Mouse (Mus musculus) cerebellum, adult 11 months (tissue): ENCODE results near the gene Car5a.

Experiments
- DNase-seq: peaks from one replicate; pipeline ENCODE4 v3.0.0; 2022

The Car5a gene

DNA sequence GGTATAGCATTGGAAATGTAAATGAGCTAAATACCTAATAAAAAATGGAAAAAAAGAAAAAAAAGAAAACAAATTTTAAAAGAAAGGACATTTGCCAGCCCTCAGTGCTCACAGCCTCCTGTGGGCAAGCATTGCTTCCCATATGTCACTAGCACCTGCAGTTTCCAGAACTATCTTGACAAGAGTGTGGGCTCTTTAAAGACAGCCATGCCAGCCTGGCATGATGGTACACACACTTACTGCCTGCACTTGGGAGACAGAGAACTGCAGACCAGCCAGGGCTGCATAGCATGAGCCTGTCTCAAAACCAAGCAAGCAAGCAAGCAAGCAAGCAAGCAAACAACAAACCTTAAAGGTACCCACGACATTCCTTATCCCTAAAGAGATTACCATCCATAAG is 39.3 kb downstream of the Car5a start:
- DNase-seq = no peak

DNA sequence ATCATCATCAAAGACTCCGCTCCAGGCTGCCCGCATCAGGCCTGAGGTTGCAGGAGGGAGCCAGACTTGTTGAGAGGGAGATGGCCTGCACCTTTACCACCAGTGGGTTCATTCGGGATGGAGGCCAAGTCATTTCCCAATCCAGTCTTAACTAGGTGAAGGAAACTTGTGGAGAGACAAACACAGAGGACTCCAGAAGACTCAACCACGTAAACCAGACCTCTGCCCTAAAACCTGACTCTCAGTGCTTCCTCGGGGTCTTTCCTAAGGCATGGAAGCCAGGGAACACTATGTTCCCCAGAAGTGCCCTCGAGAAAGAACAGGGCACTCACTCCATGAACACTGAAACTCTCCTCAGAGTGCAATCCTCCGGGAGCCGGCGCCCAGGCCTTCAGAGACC is 39.7 kb downstream of the Car5a start:
- no peak for DNase-seq

DNA sequence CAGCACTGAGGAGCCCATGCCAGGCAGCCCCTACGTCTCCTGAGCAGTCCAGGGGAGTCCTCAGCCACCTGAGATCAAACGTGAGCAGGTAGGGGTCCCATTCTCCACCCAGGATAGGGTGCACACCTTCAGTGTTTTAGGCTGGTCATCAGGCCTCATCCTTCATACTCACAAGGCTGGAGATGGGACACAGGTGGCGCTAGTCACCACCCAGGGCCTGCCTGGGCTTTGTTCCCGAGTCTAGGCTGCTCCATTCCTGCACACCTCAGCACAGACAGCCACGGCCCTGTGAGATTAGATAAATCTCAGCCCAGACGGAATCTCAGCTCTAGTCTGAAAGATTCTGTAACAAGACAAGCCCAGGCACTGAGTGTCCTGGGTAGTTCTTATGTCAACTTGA is 40.7 kb downstream of the Car5a start:
- peak; percentile 63 for DNase-seq

DNA sequence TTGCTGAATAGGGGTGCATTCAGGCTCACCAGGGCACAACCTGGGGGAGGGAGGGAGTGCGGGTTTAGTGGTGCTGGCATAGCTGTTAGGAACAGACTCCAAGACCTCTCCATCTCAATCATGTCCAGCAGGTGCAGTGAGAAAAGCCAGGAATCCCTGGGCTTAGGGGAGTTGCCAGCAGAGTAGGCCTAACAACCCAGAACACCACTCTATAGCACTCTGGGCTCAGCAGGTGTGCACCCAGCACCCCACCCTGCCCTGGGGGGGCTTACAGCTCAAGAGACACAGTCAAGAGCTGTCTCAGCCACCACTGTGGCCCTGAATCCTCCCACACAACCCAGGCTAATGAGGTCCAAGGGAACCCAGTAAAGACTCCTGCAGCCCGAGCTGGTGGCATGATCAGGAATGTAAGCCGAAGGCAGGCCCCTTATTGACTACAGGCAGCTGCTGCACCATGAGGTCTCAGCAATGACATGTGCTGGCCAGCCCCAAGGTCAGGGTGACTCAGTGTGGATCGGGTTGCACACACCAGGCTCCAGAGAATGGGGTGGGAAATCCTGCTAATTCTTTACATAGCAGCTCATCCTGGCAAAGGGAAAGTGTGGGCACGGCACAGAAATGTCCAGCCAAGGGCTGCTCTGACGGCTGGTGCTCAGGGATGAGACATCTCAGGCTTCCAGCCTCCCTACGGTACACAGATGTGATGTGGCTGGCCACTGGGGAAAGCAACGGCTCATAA is 43.0 kb downstream of the Car5a start:
- DNase-seq = no peak

DNA sequence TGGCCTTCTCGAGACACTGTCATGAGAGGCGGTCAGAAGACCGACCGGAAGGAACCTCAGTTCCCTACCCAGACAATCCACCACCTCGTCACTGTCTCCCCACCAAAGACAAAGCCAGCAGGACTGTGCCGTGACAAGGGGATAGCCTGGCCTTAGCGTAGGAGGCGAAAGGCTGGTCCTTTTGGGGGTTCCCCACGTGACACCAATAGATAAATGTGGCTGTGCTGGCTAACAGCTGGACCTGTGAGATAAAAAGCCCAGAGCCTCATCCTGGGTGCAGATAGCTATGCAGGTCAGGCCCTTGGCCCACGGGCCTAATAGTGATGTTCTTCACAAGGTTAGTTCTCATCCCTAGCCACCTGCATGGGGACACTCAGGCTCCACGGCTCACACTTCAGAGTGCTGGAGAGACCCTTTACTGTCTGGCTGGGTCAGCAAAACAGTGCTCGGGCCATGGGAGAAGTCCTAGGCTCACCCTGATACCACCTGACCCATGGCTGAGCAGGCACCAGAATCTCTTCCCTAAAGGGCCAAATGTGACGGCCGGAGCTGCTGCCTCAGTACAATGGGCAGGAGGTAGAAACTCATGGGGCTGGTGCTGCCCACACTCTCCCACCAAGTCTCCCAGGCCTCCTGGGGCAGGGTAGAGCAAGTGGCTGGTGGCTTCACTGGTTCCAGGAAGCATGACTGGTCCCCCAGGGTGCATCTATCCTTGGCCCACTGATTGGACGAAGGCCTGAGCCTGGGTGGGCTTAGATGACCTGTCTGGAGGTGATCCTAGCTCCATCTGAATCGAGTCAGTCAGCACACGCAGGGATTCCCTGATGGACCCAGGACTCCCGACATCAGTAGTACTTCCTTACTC is 45.3 kb downstream of the Car5a start:
- DNase-seq = no peak

DNA sequence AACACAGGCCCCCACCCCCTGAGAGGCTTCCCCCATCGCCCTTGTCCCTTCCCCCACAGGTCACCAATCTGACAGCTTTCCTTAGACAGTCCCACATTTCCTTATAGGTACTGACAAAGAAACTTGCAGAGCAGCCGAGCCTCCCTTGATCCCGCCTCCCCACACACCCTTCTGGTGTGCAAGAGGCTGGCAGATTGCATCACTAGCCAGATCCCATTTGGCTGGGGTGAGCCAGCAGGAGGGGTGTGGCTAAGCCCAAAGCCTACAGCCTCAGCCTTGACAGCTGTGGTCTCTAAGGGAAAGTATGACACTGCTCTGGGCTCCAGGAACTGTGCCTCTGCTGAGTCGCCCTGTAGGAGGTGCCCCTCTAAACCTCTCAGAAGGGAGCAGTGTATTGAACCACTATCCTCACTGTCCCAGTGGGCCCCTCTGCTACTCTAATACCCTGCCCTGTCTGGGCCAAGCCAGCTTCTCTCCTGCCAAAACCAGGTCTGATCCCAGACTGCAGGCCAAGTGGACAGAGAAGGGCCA is 46.2 kb downstream of the Car5a start:
- peak; percentile 51 for DNase-seq

DNA sequence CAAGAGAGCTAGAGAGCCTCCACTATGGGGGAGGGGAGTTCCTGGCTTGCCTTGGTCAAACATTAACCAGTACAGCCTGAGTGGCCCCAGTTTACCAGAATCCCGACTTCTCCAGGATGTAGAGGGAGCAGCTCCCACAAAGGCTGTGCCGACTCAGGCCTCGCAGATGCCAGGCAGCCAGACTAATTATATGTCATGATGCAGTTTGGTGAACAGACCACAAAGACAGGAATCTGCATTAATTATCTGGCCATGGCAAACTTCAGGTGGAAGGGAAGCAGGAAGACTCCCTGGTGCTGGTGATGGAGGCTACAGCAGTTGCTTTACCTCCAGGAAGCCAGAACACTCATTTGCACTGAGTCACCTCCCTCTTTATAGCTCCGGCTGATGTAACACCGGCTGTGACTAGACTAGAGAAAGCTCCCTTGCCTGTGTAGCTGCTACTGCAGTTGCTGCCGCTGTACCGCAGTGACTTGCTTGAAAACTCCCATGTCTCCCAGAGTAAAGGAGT is 46.8 kb downstream of the Car5a start:
- DNase-seq = no peak

DNA sequence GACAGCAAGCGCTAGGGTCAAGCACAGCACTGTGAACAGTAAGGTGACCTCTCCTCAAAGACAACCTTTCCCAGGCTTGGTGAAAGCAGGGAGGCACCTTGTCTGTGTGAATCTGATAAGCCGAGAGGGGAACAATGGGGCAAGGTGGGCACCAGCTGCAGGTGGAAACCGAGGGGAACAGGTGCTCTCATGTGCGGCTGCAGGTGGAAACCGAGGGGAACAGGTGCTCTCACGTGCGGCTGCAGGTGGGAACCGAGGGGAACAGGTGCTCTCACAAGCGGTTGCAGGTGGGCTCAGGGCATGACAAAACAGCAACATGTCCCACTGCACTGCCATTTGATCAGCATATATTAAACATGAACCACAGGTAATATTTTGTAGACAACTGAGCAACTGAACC is 47.5 kb downstream of the Car5a start:
- DNase-seq = no peak

DNA sequence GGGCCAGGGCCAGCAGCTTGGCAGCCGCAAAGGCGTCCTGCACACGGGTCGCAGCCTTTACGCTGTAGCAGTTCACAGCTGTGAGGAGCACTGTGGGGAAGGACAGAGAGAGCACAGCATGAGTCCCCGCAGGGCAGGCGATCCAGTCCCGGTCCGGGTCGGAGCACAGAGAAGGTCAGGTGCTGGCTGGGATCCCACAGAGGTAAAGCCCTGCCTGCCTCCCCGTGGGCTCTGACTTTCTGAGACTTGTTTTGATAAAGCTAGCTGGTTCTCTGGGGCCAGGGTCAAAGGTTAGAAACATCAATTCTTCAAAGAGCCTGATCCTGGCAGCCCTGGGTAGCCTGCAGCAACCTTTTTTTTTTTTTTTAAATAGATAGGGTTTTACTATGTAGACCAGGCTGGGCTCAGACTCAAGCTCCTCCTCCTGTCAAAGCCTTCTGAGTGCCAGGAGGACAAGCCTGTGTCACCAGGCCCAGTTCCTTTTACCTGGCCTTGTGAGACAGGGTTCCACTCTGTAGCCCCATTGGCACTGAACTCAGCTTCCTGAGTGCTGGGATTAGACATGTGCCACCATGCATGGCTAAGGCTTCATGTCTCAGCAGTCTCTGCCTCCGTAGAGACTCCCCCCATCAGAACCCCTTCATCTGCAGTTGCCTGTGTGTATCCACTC is 48.1 kb downstream of the Car5a start:
- no peak for DNase-seq

DNA sequence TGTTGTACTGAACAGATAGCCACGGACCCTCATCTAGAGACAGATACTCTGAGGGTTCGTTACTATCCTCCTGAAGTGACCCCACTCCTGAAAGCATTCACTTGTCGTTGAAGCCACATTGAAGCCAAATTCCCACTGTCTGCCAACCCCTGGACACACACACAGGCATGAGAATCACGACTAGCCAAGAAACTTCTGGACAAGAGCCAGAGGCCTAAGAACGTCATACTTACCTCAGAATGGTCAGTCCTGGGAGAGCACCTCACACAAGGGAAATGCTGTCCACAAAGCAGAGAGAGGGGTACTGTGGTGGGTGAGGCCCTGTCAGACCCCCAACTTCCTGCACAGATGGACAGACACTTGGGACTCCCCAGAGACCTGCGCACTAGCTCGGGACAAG is 48.8 kb downstream of the Car5a start:
- DNase-seq = no peak

DNA sequence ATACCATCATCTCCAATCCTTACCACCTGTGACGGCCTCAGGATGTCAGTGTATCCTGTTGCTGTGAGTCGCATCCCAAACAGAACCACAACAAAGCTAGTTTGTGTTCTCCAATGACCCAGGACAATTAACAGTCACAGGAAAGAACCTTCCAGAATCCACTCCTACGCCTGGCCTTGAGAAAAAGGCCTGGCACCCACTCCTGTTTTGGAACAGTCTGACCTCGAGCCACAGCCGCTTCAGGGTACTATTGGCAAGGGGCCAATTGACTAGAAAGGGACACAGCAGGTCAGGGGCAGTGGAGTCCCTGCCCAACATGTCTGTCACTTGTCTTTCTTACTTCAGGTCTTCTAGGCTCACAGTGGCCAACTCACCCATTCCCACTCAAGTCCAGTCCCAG is 51.8 kb downstream of the Car5a start:
- DNase-seq = no peak

DNA sequence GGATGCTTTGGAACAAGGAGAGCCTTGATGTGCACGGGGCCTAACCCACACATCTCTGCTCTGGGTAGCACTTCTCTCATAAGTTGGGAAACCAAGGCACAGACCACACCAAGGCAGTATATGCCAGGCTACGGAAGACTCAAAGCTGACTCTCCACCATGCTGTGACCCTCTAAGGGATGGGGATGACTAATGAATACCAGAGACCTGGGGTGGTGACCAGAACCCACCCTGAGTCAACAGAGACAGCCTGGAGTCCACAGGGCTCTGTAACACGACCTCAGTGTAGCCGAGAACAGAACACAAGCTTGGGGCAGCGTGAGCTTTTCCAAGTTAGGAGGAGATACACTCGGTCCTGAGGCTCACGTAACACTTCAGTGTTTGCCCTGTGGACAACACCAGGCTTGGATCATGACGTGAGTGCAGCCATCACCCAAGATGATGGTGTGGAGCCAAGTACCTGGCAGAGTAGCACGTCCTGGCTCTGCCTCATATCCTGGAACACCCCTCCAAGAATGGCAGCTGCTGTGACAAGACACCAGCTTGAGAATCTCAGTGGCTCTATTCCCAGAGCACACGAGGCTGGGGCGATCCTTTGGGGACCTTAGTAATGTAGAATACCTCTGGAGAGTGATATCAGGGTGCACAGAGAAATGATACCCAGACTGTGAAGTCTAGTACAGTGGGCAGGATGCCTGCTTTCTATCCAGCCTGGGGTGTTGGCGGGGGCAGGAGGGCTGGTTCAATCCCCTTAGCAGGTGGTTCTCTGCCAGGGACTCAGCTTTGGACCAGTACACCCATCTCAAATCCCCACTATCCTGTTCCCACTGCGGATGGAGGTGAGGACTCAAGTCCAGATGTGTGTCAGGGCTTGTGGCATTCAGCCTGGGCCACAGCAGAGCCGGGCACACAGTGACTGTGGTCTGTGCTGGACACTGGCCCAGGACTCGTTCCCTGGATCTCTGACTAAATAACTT is 54.6 kb downstream of the Car5a start:
- no peak for DNase-seq

DNA sequence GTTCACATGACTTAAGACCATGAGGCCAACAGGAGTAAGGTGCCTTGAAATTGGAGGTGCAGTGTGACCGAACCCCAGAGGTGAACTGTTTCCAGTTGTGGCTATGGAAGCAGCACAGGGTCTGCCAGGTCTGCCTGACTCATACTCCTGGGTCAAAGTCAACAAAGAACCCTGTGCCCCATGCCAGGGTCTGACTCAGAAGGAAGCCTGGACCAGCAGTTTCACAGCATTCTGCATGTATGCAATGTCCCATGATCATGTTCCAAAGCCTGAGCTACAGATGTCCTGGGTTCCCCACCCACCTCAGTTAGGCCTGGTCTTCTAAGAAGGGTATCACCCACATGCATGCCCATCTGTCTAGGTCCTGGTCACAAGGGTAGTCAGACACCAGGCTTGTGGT is 55.4 kb downstream of the Car5a start:
- DNase-seq = no peak

DNA sequence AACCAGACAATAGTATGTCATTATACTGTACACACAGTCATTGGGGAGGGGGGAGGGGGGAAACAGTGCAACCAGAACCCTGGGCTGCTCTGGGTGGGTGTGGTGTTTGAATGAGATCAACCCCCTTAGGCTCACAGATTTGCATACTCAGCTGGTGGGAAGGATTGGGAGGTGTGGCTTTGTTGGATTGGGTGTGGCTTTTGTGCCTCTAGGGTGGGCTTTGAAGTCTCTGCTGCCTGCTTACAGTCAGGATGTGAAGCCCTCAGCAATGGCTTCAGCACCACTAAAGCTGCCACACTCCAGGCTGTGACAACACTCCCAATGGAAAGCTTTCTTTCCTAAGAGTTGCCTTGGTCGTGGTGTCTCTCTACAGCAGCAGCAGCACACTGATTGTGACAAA is 57.2 kb downstream of the Car5a start:
- no peak for DNase-seq

DNA sequence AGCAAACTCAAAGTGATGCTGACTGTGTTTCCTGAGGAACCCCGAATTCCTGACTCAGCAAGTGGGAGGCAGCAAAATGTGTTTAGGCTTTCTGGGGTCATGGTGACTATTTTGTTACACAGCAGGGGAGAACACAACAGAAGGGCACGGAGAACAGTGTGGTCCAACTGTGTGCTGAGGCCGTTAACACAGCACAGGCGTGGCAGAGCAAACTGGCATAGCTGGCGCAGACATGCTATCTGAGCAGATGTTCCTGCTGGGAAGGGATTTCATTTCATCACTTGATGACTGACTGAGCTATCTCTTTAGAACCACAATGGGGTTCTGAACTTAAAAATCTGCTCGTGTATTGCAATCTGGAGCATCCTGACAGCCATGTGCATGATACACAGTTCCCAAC is 59.3 kb downstream of the Car5a start:
- no peak for DNase-seq

DNA sequence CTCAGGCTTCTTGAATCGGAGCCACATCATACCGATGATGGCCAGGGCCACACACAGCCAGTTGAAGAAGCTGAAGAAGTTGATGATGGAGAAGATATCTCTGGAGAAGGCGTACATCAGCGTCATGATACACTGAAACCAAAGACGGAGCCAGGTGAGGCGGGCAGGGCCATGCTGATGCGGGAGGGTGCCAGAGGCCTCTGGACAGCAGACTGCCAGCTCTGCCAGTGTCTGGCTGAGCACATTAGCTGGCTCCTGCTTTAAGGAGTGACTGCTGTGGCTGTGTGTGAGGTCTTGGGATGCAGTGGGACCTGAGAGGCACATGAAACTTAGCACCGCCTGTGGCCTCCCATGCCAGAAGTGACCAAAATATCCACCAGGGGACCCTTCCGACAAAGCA is 59.7 kb downstream of the Car5a start:
- DNase-seq = no peak

DNA sequence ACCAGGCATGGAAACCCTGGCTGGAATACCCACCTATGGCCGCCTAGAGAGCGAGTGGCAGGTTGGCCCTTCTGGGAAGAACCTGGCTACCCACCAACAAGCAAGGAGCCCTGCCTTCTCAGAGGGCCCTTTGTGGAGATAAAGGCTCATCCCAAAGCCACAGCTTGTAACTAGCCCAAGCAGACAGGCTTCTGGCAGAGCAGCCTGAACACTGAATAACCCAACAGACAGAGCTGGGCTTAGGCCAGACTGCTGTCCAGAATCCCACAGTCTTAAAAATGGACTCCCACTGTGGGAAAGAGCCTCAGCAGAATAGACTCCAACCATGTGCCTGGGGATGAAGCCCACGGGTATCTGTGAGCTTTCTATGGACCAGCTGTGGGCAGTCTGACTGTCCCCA is 60.5 kb downstream of the Car5a start:
- no peak for DNase-seq

DNA sequence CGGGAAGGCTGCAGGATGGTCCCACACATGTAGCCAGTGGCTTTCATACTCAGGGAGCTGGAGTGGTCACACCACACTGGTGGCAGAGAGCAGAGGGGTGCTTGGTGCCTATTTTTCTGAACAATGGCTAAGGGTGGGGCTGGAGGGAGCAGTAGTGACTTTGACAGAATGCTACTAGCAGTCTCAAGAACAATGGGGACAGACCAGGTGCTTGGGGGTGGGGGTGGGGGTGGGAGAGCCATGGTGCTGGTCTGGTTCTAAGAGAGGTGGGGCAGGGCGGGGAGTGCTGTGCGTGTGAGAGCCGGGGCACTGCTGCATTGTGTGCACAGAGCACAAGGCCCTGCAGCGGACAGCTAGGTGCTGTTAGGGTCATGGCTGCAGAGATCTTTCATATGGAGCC is 62.8 kb downstream of the Car5a start:
- no peak for DNase-seq

DNA sequence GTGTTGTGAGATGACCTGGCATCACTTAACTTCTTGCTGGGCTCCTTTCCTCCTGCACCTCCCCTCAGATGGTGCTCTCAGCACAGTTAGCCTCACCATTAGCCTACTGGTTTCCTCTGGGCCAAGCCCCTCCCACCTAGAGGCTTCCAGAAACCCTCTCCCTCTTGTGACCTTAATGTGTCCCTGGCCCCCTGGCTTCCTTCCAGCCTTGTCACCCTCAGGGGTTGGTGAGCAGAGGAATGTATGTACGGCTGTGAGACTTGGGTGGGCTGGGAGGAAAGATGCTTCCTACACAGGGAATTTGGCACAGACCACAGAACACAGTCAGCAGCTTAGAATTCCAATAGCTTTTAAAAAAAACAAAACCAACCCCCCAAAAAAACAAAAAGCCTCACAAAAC is 63.9 kb downstream of the Car5a start:
- DNase-seq = no peak

DNA sequence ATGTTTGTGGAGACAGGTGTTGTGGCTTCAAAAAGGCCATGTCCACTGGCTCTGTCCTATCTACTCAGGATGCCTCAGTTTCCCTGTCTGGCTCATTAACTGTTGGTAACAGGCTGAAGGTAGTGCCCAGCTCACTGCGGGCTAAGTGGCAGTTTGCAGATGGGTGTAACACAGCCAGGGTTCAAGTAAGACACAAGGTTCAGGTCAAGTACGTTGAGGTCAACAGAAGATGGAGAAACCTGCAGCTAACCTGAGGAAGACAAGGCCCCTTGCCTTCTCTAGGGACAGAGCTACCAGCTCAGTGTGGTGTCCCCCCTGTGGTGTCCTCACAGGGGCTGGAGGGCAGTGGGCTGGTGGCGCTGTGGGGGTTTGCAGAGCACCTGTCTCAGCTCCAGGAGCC is 65.0 kb downstream of the Car5a start:
- no peak for DNase-seq

DNA sequence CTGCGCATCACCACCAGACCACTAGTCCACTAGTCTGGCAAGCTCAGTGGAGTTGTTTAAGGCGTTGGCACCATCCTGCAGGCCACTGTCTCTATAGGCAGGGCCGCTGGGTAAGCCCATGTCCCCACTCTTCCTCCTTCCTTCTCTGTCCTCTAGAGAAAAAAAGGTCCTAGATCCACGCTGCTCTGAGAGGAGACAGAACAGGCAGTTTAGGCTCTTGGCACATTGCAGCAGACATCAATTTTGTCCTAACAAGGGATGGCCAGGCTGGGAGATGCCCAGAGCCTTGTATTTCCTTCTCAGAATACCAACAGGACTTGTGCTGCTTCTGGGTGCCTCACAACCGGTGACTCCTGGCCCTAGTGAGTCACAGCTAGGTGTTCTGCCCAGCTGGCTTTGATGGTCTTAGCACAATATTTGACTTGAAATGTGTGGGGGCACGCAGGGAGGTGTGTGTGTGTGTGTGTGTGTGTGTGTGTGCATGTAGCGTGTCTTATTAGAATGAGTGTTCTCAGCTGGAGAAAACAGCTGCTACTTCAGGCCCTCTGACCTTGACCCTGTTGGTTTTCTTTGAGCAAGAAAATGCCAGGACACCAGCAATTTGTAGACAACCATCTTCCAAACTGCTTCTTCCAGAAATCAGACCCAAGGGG is 66.8 kb downstream of the Car5a start:
- no peak for DNase-seq

DNA sequence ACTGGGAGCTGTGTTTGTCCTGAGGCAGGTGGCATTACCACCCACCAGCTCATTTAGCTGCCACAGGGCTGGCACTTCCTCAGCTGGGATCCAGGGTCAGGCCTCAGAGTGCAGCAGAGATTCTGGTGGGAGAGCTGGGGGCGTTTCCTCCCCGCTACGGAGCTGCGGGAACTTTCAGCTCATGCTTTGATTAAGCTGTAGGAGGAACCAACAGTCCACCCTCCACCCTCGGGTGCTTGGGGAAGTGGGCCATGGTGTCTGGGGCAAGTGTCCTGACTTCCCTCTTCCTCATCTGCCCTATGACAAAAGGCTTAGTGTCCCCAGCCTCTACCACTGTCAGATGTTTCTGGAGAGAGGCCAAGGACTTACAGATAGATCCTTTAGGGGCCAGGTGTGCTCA is 67.5 kb downstream of the Car5a start:
- no peak for DNase-seq
